Mouse (Mus musculus): ENCODE data around the gene Cyp2w1. TPM values are rescaled to one million over a fixed set of nuclear protein-coding genes. Genes with fewer than 3 reads are reported as not detected.

Gene Cyp2w1
- total RNA-seq (2021): not detected in 2 replicates
- long read RNA-seq, experiment 1: 0 reads
- long read RNA-seq, experiment 2: 0 reads

GRCm38 (mm10) chr5:139352317-139352716 lies at the start of gene Cyp2w1:
TSS of gene Cyp2w1 (plus strand) at chr5:139352617.
- no peak for DNase-seq

- no peak for DNase-seq
These were observed 48.8 kb upstream of the Cyp2w1 start for GRCm38 (mm10) chr5:139303646-139304061.

- DNase-seq: no peak
These were observed 42.5 kb upstream of the Cyp2w1 start for GRCm38 (mm10) chr5:139309946-139310345.

GRCm38 (mm10) chr5:139310477-139310876 lies 41.9 kb upstream of the Cyp2w1 start:
- DNase-seq: no peak

- DNase-seq: peak; percentile 44
These were observed 40.6 kb upstream of the Cyp2w1 start for GRCm38 (mm10) chr5:139311822-139312221.

- no peak for DNase-seq
These were observed 38.9 kb upstream of the Cyp2w1 start for GRCm38 (mm10) chr5:139313536-139313935.

- no peak for DNase-seq
These were observed 37.3 kb upstream of the Cyp2w1 start for GRCm38 (mm10) chr5:139314941-139315642.

GRCm38 (mm10) chr5:139316982-139317675 lies 35.3 kb upstream of the Cyp2w1 start:
- DNase-seq: peak; percentile 17

GRCm38 (mm10) chr5:139317751-139318504 lies 34.5 kb upstream of the Cyp2w1 start:
- no peak for DNase-seq

GRCm38 (mm10) chr5:139320424-139320823 lies 32.0 kb upstream of the Cyp2w1 start:
- peak; percentile 38 for DNase-seq

GRCm38 (mm10) chr5:139321331-139321730 lies 31.1 kb upstream of the Cyp2w1 start:
- DNase-seq: no peak

GRCm38 (mm10) chr5:139323260-139323924 lies 29.0 kb upstream of the Cyp2w1 start:
- no peak for DNase-seq

GRCm38 (mm10) chr5:139324045-139324491 lies 28.3 kb upstream of the Cyp2w1 start:
- DNase-seq: peak; percentile 23

- DNase-seq: peak; percentile 43
These were observed 27.6 kb upstream of the Cyp2w1 start for GRCm38 (mm10) chr5:139324691-139325394.

- DNase-seq: peak; percentile 82
These were observed 26.9 kb upstream of the Cyp2w1 start, which contains the start of gene Adap1 for GRCm38 (mm10) chr5:139325395-139325966. TSS of gene Adap1 (minus strand) at chr5:139325622.

GRCm38 (mm10) chr5:139326111-139326696 lies 26.2 kb upstream of the Cyp2w1 start:
- no peak for DNase-seq

- DNase-seq: peak; percentile 39
These were observed 25.3 kb upstream of the Cyp2w1 start for GRCm38 (mm10) chr5:139326986-139327633.

- no peak for DNase-seq
These were observed 24.8 kb upstream of the Cyp2w1 start for GRCm38 (mm10) chr5:139327634-139328020.

- DNase-seq: no peak
These were observed 21.7 kb upstream of the Cyp2w1 start for GRCm38 (mm10) chr5:139330766-139331165.

GRCm38 (mm10) chr5:139331742-139332141 lies 20.7 kb upstream of the Cyp2w1 start:
- peak; percentile 88 for DNase-seq
